Mouse (Mus musculus): ENCODE measurements at regions not wholly inside any gene's neighbourhood (a gene's known extent, or its start where the extent isn't known, plus 50 kb on each side); places are given as distances from the start of the nearest gene placed in this dataset.
A peak's percentile ranks its signal among the peaks of the same experiment; 100 is the strongest.

GRCm38 (mm10) chr17:88910144-88910543 lies 118.4 kb upstream of the Lhcgr start:
- no peak for DNase-seq (ENCODE audit: low spot score in 2 of 2)

GRCm38 (mm10) chr17:88901742-88902141 lies 110.0 kb upstream of the Lhcgr start:
- no peak for DNase-seq (ENCODE audit: low spot score in 2 of 2)

DNA sequence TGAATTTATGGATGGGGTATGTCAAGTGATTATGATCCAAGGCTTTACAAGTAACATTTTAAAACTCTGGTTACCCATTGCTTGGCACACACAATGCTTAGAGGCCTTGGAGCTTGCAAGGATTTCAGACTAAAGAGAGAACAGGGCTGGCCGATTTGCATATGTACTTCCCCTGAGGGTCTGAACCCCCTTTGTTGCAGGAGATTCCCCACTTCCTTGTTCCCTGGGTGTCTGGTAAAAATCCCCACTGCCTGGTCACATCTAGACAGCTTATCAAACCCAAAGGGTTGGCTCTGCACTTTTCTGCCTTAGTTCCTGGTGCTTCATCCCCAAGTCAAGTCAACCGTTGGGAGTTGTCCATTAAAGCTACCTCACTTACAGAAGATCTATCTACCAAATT lies 109.1 kb upstream of the Lhcgr start:
- DNase-seq (ENCODE audit: low spot score in 2 of 2) = no peak

GRCm38 (mm10) chr17:88898705-88899668 lies 107.2 kb upstream of the Lhcgr start:
- DNase-seq (ENCODE audit: low spot score in 2 of 2) = no peak

DNA sequence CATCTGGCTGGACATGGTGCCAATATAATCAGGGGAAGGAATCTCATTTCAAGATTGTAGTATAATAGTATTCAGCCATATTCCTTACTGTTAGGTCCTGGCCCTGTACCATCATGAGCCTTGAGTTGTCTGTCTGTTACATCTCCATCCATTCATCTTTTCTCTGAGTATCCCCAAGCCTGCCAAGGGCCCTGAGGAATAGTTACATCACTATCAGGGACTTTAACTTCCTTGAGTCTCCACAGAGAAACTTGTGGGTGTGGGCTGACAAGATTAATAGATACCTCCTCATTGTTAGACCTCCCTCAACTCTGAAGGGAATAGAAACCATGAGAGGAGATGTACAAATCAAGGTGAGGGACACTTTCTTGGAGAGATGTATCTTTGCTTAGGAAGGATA lies 101.7 kb upstream of the Lhcgr start:
- no peak for DNase-seq (ENCODE audit: low spot score in 2 of 2)

DNA sequence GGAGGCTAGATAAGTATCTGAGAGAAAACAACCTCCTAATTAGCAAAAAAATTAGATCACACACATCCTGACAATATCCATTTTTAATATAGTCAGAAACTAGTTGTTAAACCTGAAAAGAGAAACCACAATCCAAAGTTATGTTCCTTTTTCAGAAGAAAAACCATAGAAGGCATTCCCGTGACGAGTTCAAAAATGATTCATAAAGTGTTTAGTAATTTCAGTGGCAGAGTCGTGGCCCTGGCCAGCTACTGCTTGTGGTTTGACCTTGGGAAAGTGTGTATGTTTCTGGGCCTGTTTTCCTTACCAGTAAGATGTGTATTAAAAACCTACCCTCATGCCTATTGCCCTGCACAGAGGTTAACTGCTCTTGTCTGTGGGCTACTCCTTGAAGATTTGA lies 93.7 kb upstream of the Lhcgr start:
- no peak for DNase-seq (ENCODE audit: low spot score in 2 of 2)

DNA sequence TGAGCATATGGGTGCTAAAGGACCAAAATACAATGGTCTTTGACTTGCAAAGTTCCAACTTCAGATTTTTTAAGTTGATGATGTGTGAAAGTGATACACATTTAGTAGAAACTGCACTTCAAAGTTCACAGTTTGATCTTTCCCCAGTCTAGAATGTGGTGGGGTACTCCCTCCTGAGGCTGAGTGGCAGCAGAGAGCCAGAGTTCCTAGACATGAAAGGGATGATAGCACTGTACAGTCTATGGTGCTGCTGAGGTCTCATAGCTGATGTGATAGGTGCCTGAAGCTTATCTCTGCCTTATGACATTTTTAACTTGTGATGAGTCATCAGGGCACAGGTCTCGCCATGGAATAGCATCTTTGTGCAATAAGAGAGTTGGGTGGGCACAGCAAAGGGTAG lies 87.9 kb upstream of the Lhcgr start:
- no peak for DNase-seq (ENCODE audit: low spot score in 2 of 2)

DNA sequence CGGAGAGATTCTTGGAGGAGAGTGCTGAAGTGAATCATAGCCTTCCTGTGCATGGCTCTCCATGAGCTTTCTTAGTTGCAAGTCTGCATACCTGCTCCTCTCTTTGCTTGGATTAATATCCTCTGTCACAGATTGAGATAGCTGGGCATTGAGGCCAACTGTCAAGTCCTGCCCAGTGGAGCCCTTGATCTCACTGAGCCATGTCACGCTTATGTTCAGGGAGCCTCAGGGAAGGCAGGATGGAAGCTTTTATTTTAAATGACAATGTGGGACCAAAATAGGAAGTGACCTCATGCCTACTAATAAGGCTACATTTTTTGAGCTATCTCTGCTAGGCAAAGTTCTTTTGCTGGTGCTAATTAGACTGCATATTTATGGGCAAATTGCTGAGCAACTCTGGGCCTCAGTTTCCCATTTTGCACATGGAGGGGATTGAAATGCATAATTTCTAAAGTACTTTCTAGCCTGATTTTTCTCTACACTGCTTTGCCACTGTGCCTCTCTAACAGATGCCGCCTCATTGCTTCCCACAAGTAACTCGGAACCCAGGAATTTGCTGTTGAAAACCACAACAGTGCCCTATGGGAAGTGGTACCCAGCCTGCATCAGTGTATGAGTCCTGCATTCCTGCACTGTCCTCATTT lies 78.7 kb upstream of the Lhcgr start:
- no peak for DNase-seq (ENCODE audit: low spot score in 2 of 2)

DNA sequence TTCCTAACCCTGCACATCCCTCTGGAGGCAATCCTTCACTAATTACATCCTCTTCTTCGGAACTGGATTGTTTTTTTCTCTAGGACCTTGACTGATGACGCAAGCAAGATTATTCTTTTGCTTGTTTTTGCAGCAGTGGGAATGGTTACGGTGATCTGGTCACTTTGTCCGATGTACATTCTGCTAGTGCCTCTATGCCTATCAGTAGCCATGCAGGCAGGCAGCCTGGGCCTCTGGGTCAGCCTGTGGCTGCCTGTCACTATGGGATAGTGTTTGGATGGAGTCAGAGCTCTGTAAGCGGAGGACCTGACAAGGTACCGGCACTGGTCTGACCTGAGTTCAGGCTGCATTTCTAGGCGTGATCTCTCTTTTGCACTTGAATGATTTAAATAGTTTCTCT lies 72.8 kb upstream of the Lhcgr start:
- no peak for DNase-seq (ENCODE audit: low spot score in 2 of 2)

- DNase-seq (ENCODE audit: low spot score in 2 of 2) = no peak
Measured at GRCm38 (mm10) chr17:88864214-88864613, 72.4 kb upstream of the Lhcgr start.

DNA sequence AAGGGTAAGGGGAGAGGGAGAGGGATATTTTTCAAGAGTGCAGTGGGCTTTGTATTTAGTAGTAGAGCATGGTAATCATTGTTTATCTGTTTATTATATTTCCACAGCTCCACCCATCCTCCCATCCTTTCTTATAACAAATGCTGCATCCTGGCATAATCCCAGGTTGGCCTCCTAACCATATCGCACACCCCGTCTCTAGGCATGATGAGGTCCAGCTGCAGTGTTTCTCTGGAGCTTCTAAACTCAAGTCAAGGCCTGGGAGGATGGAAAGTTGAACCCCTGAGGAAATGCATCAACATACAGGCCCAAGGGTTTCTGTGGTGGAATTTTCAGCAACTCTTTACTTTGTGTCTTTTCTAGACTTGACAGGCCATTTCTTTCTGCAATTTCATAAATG lies 69.3 kb upstream of the Lhcgr start:
- no peak for DNase-seq (ENCODE audit: low spot score in 2 of 2)

DNA sequence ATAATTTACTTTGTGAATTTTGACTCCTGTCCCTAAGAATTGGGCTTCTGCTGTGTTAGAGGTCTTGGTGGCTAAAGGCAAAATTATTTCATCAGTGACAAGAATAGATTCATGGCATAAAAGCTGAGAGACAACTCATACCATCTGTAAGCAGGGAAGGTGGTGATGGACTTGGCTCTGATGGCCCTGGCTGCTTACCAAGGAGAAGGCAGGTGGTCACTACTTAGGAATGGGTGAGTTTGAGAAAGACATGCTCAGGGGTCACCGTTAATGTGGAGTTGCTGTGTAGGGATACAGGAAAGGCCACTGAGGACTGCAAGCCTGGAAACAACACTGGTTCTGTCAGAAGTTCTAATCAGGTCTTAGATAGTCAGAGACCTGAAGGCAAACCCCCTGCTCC lies 68.8 kb upstream of the Lhcgr start:
- no peak for DNase-seq (ENCODE audit: low spot score in 2 of 2)

DNA sequence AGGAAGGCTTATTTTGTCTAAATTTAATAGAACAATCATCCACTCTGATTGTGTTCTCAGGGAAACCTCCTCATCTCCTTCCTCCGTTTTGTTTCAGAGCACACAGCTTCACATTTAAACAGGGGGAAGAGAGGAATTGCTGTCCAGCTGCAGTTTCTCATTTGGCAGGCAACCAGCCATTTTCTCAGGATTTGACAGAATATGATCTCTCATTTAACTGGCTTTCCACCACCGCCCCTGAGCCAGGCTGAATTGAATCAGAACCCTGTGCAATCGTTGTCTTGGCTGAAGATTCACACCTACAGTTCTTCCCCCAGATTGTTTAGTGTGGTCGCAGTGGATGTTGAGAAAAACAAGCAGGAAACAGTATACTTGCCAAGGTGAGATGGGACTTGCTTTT lies 66.9 kb upstream of the Lhcgr start:
- DNase-seq (ENCODE audit: low spot score in 2 of 2) = peak; percentile 13 to 42

- DNase-seq (ENCODE audit: low spot score in 2 of 2) = peak; percentile 2 to 5
Measured at GRCm38 (mm10) chr17:88847255-88847654, 55.5 kb upstream of the Lhcgr start.

GRCm38 (mm10) chr17:88845278-88845677 lies 53.5 kb upstream of the Lhcgr start:
- no peak for DNase-seq (ENCODE audit: low spot score in 2 of 2)
